Mouse (Mus musculus): ENCODE results near the gene Fam193b.

The Fam193b gene

DNA sequence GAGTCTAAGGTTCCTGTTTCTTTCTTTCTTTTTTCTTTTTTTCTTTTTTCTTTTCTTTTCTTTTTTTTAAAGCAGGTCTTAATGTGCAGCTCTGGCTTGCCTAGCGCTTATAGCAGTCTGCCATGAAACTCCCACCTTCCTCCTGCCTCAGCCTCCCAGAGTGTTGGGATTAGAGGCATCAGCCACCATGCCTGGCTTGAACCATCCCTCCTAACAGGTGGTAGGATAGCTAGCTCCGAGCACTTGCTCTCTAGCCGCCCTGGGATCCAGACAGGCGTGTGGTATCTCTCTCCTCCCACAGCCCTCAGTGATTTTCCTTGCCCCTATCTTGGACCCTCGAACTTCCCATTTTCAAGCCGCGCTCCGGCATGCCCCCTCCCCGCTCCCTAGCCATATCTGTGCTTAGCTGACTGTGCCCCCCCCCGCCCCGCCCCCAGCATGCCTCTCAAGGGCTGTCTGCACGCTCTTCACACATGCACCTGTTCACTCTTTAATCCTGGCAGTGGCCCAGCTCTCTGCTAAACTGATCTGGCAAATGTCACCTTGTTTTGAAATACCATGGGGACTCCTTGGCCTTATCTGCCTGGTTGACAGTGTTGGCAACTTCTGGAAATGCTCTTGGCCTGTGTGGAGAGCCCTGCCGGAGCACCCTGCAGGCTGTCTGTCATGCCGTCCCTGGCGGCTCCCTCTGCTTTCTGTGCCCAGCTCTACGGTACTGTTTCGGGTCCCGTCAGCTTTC lies 75.9 kb downstream of the Fam193b start:
- no peak for DNase-seq

DNA sequence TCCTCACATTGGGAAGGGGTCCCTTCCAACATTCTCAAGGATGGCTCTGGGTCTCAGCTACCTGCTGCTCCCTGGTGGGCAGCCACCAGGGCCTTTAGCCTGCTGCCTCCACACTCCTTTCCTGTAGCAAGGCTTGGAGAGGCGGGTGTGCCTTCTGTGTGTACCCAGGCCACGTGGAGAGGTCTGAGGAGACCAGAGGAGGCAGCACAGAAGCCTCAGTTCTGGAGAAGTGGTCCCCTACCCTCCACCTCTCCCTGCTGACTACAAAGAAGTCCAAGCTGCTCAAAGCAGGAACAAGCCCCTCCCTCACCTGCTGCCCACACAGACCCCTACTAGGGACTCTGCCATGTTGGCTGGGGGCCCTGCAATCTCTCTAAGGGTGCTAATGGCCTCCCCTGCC lies 76.7 kb downstream of the Fam193b start:
- no peak for DNase-seq

All from B cell, adult 2 months (primary cell).